Mouse (Mus musculus) layer of hippocampus, postnatal 14 days (tissue): Measurements from ENCODE around the gene Mthfsd. TPM values are rescaled to one million over a fixed set of nuclear protein-coding genes. Genes with fewer than 3 reads are reported as not detected.
"Not testable (repeated sequence)": the region's sequence is repeated elsewhere in the genome, so short reads cannot be mapped to it uniquely, and the experiment has no call there.

Experiments
- DNase-seq, 2 experiments: peaks; one replicate each; pipeline ENCODE4 v3.0.0; 2021 to 2022; ENCODE audit warnings: low spot score in 2 of 2, mixed read lengths in 1 of 2
- long read RNA-seq, 2 experiments: library from polyadenylated mRNA; stranded (forward); transcript quantifications; one replicate each; pipeline ENCODE4 v2.0.0; 2021
- total RNA-seq, 2 experiments: library from RNA; stranded (reverse); gene quantifications; 2 replicates each; pipeline ENCODE4 v1.2.3; 2021

Mthfsd gene
- 10 to 100 TPM; 35.6 to 35.9 TPM for total RNA-seq
- long read RNA-seq, experiment 1, partial matches to known transcripts: 2 of 14 reads
- long read RNA-seq, experiment 1, other reads (novel, unspliced or antisense): 11 of 14 reads
- long read RNA-seq, experiment 2, partial matches to known transcripts: 1 of 16 reads
- long read RNA-seq, experiment 2, other reads (novel, unspliced or antisense): 11 of 16 reads

DNA sequence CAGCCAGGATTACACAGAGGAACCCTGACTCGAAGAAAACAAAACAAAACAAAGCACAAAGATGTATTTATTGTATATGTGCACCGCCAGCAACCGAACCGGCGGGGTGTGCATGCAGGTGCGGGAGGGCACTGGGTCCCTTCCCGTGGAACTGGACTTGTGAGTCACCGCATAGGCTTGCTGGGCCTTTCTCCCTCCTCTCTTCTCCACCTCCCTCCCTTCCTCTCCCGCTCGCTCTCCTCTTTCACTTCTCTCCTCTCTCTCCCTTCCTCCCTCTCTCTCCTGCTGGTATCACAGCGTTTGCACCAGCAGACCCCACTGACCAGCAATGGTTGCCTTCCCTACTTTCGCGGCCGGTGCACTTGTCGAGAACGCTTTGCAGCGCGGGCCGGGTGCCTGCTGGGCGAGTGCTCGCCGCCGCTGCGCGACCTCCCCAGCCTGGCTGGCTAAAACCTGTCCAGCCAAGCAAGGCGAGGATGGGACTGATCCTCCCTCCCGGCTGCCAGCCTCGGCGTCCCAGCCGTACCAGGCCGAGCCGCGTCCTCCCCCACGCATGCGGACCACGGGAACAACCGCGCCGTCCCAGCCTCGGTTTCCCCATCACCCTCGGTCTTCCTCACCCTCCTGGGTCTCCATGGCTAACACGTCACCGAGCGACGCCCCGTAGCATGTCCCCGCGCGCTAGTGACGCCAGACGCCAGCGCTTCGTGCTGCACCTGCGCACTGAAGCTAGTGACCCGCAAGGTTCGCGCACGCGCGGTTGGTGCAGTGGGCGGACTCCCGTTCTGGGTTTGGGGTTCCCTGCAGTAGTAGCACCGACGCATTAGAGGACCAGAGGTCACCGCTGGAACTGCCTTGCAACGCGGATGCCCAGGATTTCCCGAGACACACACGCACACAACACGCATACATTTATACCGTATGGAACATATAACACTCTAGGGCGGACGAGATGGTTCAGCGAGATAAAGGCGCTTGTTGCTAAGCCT is at the start of gene Mthfsd:
TSS of gene Mthfsd (minus strand) at position 725 of the 989 bp plus-strand sequence.
- peak; percentile 99 for DNase-seq

GRCm38 (mm10) chr8:121156990-121157491 is 48.8 kb upstream of the Mthfsd start:
- no peak for DNase-seq

DNA sequence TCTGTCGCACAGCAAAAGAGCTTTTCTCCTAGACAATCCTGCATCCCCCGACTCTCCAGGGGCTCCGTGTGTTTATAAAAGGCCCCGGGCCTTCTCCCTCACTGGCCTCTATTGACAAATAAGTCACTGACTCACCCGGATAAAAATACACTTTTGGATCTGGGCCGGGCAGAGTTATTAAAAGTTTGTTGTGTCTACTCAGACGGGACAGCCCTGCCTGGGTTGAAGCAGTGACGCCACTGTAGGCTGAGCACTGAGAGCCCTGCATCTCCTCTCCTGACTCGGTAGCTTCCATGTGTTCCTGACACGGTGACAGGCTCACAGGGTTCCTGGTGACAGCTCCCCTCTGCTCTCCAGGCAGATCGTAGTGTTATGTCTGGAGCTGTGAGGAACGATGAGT is 44.2 kb upstream of the Mthfsd start:
- DNase-seq: no peak

DNA sequence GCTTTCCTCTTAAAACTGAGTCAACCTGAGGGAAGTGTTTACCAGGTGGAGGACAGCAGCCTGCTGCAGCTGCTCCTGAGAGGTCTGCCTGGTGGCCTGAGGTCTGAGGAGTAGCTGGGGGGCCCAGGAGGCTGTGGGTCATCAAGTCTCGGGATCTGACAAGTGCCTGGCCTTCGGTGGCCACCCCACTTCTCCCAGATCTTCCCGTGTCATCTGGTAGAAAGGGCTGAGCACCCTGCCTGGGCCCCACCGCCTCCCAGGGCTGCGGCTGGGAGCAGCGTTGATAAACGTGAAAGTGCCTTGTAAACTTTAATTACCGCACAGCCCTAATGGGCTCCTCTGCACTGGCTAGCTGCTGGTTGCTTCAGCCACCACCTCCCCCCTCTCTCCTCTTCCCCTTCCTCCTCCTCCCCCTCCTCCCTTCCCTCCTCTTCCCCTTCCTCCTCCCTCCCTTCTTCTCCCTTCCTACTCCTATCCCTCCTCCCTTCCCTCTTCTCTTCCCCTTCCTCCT is 40.4 kb upstream of the Mthfsd start:
- DNase-seq: no peak

GRCm38 (mm10) chr8:121145457-121146134 is 37.4 kb upstream of the Mthfsd start:
- DNase-seq: not testable (repeated sequence)

- no peak for DNase-seq
Observed at GRCm38 (mm10) chr8:121136856-121137255, 28.7 kb upstream of the Mthfsd start.

DNA sequence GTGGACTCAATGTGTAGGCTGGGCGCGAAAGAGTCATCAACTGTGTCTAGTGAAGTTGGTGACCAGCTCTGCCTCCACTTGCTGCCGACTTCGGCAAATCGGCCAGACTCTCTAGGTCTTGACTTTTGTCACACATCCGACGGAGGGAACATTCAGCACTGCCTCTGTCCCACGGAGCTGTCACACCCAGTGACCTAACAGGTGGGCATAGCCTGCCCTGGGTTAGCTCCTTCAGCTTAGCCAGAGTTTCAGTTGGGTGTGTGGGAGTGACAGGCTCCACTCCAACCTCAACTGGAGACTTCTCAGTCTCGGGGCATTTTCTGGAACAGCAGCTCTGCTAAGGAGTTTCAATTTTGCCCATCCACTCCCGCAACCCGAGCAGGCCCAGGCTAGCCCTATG is 26.3 kb upstream of the Mthfsd start:
- DNase-seq: no peak

- no peak for DNase-seq
Observed at GRCm38 (mm10) chr8:121134102-121134501, 25.9 kb upstream of the Mthfsd start.

GRCm38 (mm10) chr8:121132961-121133513 is 24.8 kb upstream of the Mthfsd start:
- DNase-seq: no peak

DNA sequence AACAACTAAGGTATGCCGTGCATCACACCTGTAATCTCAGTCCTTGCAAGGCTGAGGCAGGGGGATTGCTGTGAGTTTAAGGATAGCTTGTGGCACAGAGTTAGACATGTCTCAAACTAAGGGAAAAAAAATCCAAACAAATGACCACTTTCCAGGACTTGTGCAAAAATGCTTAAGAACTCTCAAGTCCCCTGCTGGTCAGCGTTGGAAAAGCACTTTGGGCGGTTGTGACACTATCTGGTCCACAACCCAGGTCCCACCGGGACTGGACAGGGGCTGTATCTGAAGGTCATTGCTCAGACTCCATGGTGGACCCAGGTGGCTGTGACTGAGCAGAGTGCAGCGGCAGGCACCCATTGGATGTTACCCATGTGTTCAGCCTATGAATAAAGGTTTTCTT is 22.3 kb upstream of the Mthfsd start:
- DNase-seq: no peak

- no peak for DNase-seq
Observed at GRCm38 (mm10) chr8:121129265-121129940, 21.2 kb upstream of the Mthfsd start.

DNA sequence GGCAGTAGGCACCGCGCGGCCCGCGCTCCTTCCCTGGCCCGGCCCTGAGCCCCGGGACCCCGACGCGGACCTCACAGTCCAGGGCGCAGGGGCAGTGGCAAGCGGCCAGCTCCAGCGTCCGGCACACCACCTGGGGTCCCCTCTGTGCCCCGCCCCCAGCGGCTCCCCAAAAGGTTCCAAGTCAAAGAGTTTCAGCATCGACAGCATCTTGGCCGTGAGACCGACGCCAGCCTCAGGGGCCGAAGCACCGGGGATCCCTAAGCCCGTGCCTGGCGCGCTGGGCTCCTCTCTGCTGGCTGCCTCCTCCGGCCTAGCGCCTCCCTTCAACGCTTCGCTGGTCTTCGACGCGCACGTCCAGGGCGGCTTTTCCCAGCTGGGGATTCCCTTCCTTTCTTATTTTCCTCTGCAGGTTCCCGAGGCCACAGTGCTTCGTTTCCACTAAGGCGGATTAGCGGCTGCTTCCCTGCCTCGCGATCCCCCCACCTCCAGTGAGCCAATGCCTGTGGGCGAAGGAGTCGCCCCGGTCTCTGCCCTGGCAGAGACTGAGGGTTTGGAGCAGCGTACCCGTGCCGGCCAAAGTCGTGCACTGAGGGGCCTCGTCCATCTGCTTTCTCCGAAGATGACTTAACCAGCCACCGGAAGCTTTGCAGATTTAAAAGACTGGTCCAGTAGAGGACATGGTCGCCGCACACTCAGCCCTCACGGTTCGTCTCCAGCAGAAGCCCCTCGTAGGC is 20.5 kb upstream of the Mthfsd start:
- DNase-seq: no peak

DNA sequence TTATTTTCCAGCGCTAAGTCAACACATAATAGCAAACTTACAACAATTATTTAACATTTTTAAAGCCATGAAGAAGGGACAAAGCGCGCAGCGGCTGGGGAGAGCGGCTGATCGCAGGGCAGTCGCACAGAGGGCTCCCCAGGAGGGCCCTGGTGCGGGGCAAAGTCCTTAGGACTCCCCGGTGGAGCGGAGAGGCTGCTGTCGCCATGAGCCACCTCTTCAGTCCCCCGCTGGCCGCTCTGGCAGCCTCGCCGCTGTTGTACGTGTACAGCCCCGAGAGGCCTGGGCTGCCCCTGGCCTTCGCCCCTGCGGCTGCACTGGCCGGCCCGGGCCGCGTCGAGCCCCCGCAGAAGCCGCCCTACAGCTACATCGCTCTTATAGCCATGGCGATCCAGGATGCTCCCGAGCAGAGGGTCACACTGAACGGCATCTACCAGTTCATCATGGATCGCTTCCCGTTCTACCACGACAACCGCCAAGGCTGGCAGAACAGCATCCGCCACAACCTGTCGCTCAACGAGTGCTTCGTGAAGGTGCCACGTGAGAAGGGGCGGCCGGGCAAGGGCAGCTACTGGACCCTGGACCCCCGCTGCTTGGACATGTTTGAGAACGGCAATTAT is 19.7 kb upstream of the Mthfsd start, which contains the start of gene Foxl1:
TSS of gene Foxl1 (plus strand) at position 185 of the 620 bp plus-strand sequence.
- no peak for DNase-seq

DNA sequence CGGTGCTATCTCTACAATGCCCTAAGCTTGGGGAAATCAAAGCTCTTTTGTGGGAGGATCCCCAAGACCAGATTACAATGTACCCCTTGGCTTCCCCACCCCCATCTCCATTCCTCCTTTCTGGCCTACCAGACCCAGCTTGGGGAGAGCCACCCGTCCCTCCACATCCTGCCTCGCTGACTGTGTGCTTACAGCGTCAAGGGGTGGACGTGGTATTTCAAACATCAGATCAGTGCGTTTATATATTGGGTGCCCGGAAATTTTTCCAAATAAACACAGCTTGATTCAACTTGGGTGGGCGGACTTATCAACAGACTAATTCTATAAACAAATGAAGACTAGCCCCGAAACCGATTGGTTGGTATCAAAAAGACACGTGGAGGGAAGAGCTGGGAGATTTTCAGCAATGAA is 19.1 kb upstream of the Mthfsd start:
- DNase-seq: no peak

DNA sequence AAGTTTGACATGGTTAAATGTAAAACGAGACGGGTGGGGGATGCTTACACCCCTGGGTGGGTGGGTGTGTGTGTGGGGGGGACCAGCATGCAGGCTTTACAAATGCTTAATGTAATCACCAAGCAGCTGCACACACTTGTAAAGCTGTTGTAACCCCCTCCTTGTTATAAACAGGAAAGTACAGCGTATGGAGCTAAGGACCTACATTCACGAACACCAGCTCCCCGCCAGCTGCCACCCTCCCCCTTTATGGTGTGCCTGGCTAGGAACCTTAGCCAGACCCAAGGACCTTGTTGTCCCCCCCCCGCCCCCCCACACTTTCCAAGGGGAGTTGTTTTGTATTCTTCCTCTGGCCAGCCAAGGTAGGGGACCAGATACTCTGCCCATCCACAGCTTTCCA is 18.5 kb upstream of the Mthfsd start:
- DNase-seq: no peak

- no peak for DNase-seq
Observed at GRCm38 (mm10) chr8:121126191-121126590, 18.0 kb upstream of the Mthfsd start.

DNA sequence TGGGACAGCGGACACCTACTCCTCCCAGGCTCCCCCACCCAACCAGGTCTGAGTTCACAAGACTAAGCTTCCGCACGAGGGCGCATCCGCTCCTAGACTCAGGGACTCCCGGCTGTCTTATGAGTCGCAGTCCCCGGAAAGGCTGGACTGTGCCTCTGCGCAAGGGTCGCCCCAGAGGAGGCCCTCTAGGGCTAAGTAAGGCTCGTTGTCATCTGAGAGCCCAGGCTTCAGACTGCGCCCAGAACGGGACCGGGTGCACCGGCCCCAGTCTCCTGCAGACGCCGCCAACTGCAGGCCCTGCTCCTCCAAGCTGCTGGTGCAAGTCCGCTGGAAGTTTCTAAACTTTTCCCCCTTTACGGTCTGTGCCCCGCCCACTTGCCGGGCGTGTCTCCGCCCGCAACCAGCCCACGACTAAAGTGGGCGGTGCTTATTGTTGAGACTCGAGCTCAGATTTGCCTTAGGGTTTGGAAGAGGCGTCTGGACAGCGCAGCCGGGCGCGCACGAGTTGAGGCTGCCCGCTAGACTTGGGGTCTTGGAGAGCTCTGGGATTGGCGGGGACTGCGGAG is 17.2 kb upstream of the Mthfsd start:
- peak in 1 of 2 experiments; percentile 42 for DNase-seq

GRCm38 (mm10) chr8:121124547-121125239 is 16.5 kb upstream of the Mthfsd start:
- no peak for DNase-seq
